30 mouse cellular contexts compared by ENCODE assay signal in the genomic region with DNA sequence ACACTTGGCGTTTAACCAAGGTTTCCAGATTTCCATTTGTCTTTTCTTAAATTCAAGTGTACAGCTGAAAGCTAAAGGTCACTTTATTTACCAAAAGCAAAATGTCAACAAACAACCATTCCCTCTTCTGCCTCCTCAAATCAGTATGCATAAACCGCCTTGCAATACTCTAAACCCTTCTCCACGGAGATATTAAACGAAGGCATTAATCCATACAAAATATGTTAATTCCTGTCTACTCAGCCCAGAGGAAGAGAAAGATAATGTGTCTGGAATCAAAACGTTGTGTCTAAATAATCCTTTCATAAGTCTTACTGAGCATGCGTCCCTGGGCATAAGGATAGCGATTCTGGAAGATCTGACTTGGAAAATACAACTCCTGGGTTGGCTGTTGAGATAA.
DNase-seq lines count a peak whose midpoint lies in the region; ATAC-seq and TF ChIP-seq lines count a peak whose summit lies in the region.
"Had no signal": no experiment of that assay in that cellular context is flagged by ENCODE, and none has a peak within 500 bp of the region (broad histone marks: within the 10 kb centered on the region; RNA-seq: fewer than 3 reads in every experiment).

No protein-coding gene starts in this region.

- no peak overlapping the region for H3K27ac ChIP-seq in midbrain, embryonic 11.5 days (ENCODE audit: low read depth, low read length)
- no peak overlapping the region for H3K27ac ChIP-seq in midbrain, embryonic 10.5 days (replicated peaks)
- no peak overlapping the region for H3K27ac ChIP-seq in midbrain, embryonic 15.5 days
- H3K27ac ChIP-seq: embryonic facial prominence, embryonic 10.5 days; embryonic facial prominence, embryonic 13.5 days; forebrain, embryonic 13.5 days; heart, embryonic 15.5 days; hindbrain, embryonic 10.5 days; hindbrain, embryonic 13.5 days had no signal

- DNase-seq in midbrain, embryonic 11.5 days (ENCODE audit: low spot score, missing footprints): no peak
- no peak for DNase-seq in midbrain, embryonic 10.5 days (ENCODE audit: low spot score)
- no peak for DNase-seq in spleen, postnatal 4 days (ENCODE audit: low spot score in 2 of 2)
- no peak for DNase-seq in MN1 (ENCODE audit: low spot score)
- DNase-seq: adrenal gland, adult 2 months; adrenal gland, postnatal 14 days; B cell, adult 2 months; cerebellum, adult 11-12 months; cerebellum, adult 8-10 months; cerebellum, postnatal 10 days; cerebellum, postnatal 36 days; embryo, embryonic 11 days; forebrain, postnatal 0 days; gastrocnemius, postnatal 25 days; heart, adult 18-20 months; heart, postnatal 10 days; heart, postnatal 36 days had no signal

- no peaks in the 10 kb centered on the region for H3K4me1 ChIP-seq in midbrain, embryonic 11.5 days (ENCODE audit: control insufficient read depth, insufficient read depth, low read length)
- H3K4me1 ChIP-seq in midbrain, embryonic 10.5 days: no peaks in the 10 kb centered on the region
- H3K4me1 ChIP-seq in midbrain, embryonic 15.5 days: no peaks in the 10 kb centered on the region
- H3K4me1 ChIP-seq: embryonic facial prominence, embryonic 10.5 days; embryonic facial prominence, embryonic 13.5 days; forebrain, embryonic 13.5 days; heart, embryonic 12.5 days; heart, embryonic 15.5 days; hindbrain, embryonic 10.5 days; hindbrain, embryonic 13.5 days had no signal

- no peak for TF ChIP-seq POLR2A in myocyte (IDR thresholded peaks at IDR 0.05; ENCODE audit: insufficient read length, low read depth)

- 0 out of 2 replicates have a peak, but pooled peaks have one; percentile 33 for ATAC-seq in midbrain, embryonic 11.5 days (ENCODE audit: low FRiP score)
- peak; percentile 70; the same call in 1 of the 2 replicates for ATAC-seq in midbrain, embryonic 15.5 days (replicated peaks)
- ATAC-seq: forebrain, embryonic 13.5 days; forebrain, postnatal 0 days; hindbrain, embryonic 16.5 days had no signal

- H3K27me3 ChIP-seq in midbrain, embryonic 11.5 days (ENCODE audit: control insufficient read depth, insufficient read depth, low read length): no peaks in the 10 kb centered on the region
- H3K27me3 ChIP-seq in midbrain, embryonic 10.5 days (ENCODE audit: low read depth, poor library complexity, severe bottlenecking): no peaks in the 10 kb centered on the region
- H3K27me3 ChIP-seq in midbrain, embryonic 15.5 days (replicated peaks): no peaks in the 10 kb centered on the region
- no peaks in the 10 kb centered on the region for H3K27me3 ChIP-seq in myocyte (ENCODE audit: control insufficient read depth, insufficient read depth, insufficient read length)
- H3K27me3 ChIP-seq: CH12.LX; embryonic facial prominence, embryonic 13.5 days; forebrain, embryonic 13.5 days; heart, embryonic 12.5 days; heart, embryonic 15.5 days; hindbrain, embryonic 13.5 days had no signal

- no peak overlapping the region for H3K4me3 ChIP-seq in midbrain, embryonic 11.5 days (ENCODE audit: low read depth, low read length)
- H3K4me3 ChIP-seq in midbrain, embryonic 10.5 days: no peak overlapping the region
- H3K4me3 ChIP-seq in midbrain, embryonic 15.5 days: no peak overlapping the region
- no peak overlapping the region for H3K4me3 ChIP-seq in myocyte
- H3K4me3 ChIP-seq: embryonic facial prominence, embryonic 10.5 days; embryonic facial prominence, embryonic 13.5 days; erythroblast, embryonic 14.5 days; forebrain, embryonic 13.5 days; heart, embryonic 12.5 days; heart, embryonic 15.5 days; hindbrain, embryonic 10.5 days; hindbrain, embryonic 13.5 days had no signal

- H3ac ChIP-seq in myocyte (ENCODE audit: control insufficient read depth, insufficient read length): no peak overlapping the region

- H3K4me2 ChIP-seq in midbrain, embryonic 11.5 days: no peak overlapping the region
- H3K4me2 ChIP-seq in midbrain, embryonic 15.5 days: no peak overlapping the region
- peak overlapping the region; percentile 10 for H3K4me2 ChIP-seq in myocyte (ENCODE audit: low read depth)
- H3K4me2 ChIP-seq: embryonic facial prominence, embryonic 13.5 days; forebrain, embryonic 13.5 days; heart, embryonic 12.5 days; heart, embryonic 15.5 days; hindbrain, embryonic 13.5 days had no signal

- no peak overlapping the region for H3K9ac ChIP-seq in midbrain, embryonic 11.5 days (ENCODE audit: low read length)
- H3K9ac ChIP-seq in midbrain, embryonic 15.5 days: no peak overlapping the region
- H3K9ac ChIP-seq: embryonic facial prominence, embryonic 13.5 days; forebrain, embryonic 13.5 days; forebrain, postnatal 0 days; heart, embryonic 12.5 days; heart, embryonic 15.5 days; hindbrain, embryonic 13.5 days had no signal

- no peaks in the 10 kb centered on the region for H3K36me3 ChIP-seq in midbrain, embryonic 11.5 days (ENCODE audit: control insufficient read depth, insufficient read depth, low read length)
- H3K36me3 ChIP-seq in midbrain, embryonic 10.5 days: no peaks in the 10 kb centered on the region
- no peaks in the 10 kb centered on the region for H3K36me3 ChIP-seq in midbrain, embryonic 15.5 days (replicated peaks)
- H3K36me3 ChIP-seq in myocyte (ENCODE audit: control insufficient read depth, insufficient read depth): no peaks in the 10 kb centered on the region
- H3K36me3 ChIP-seq: embryonic facial prominence, embryonic 10.5 days; embryonic facial prominence, embryonic 13.5 days; G1E; heart, embryonic 12.5 days; heart, embryonic 15.5 days; hindbrain, embryonic 10.5 days; hindbrain, embryonic 13.5 days had no signal

- 75% methylated on average over 7 of the region's 7 CpGs for WGBS in midbrain, embryonic 11.5 days
- 86% methylated on average over 7 of the region's 7 CpGs for WGBS in midbrain, embryonic 10.5 days
- 44% methylated on average over 7 of the region's 7 CpGs for WGBS in midbrain, embryonic 15.5 days

- H3K9me3 ChIP-seq in midbrain, embryonic 11.5 days (ENCODE audit: control insufficient read depth, low read length): no peaks in the 10 kb centered on the region
- H3K9me3 ChIP-seq in midbrain, embryonic 10.5 days (replicated peaks): no peaks in the 10 kb centered on the region
- H3K9me3 ChIP-seq in midbrain, embryonic 15.5 days: no peaks in the 10 kb centered on the region
- H3K9me3 ChIP-seq: embryonic facial prominence, embryonic 10.5 days; embryonic facial prominence, embryonic 13.5 days; forebrain, embryonic 13.5 days; G1E; heart, embryonic 12.5 days; heart, embryonic 15.5 days; hindbrain, embryonic 10.5 days; hindbrain, embryonic 13.5 days had no signal

- no peaks in the 10 kb centered on the region for H3K79me2 ChIP-seq in myocyte (ENCODE audit: control insufficient read depth, insufficient read depth)

TF ChIP-seq in myocyte, 11 proteins besides CTCF, POLR2A, EP300 and RAD21:
- TF ChIP-seq TCF3 (IDR thresholded peaks at IDR 0.05; ENCODE audit: insufficient read length, low read depth) (no peak), E2F4 (IDR thresholded peaks at IDR 0.05; ENCODE audit: insufficient read depth) (no peak), SRF (IDR thresholded peaks at IDR 0.05; ENCODE audit: control insufficient read depth, insufficient read length, low read depth) (no peak), POLR2AphosphoS2 (IDR thresholded peaks at IDR 0.05; ENCODE audit: insufficient read length, low read depth) (no peak), MYOD1 (IDR thresholded peaks at IDR 0.05; ENCODE audit: control insufficient read depth in 1 of 3, insufficient read length in 2 of 3, low read depth in 2 of 3) (no peak), REST (IDR thresholded peaks at IDR 0.05; ENCODE audit: insufficient read depth, insufficient read length) (no peak), MYOG (IDR thresholded peaks at IDR 0.05; ENCODE audit: control insufficient read depth in 1 of 3, insufficient read depth in 1 of 3, insufficient read length in 2 of 3, low read depth in 2 of 3) (no peak)
TF ChIP-seq in myocyte: peak in this region for 0.
